Mouse (Mus musculus) liver, embryonic 14.5 days (tissue): Measurements from ENCODE around the gene Gm9508. TPM values are rescaled to one million over a fixed set of nuclear protein-coding genes. Genes with fewer than 3 reads are reported as not detected.
"Not testable (repeated sequence)": the region's sequence is repeated elsewhere in the genome, so short reads cannot be mapped to it uniquely, and the experiment has no call there.

Experiments
- ATAC-seq: fragments of 200-750 bp; cut with Nextera tagmentation; 2 replicates; pipeline ENCODE4 v1.8.0; 2017; ENCODE audit warnings: moderate number of reproducible peaks, mild to moderate bottlenecking, moderate library complexity; ENCODE audit not compliant: insufficient read depth
- DNase-seq, 3 experiments: peaks; one replicate each; pipeline ENCODE4 v3.0.0-alpha.2; 2012 to 2013; ENCODE audit warnings: low read depth in 3 of 3, low spot score in 3 of 3
- H3K27ac ChIP-seq: fragments of 300-500 bp; sonication (generic); 2 replicates; pipeline ENCODE4 v1.5.1; 2014; ENCODE audit warnings: moderate library complexity, mild to moderate bottlenecking, control low read depth, inconsistent platforms
- H3K27me3 ChIP-seq: fragments of 300-500 bp; sonication (generic); 2 replicates; pipeline ENCODE4 v1.6.1; 2014; ENCODE audit warnings: mild to moderate bottlenecking, low read length, moderate library complexity; ENCODE audit not compliant: control insufficient read depth, insufficient read depth
- H3K36me3 ChIP-seq: fragments of 300-500 bp; sonication (generic); replicated peaks from 2 replicates; pipeline ENCODE4 v1.6.1; 2014; ENCODE audit warnings: low read depth; ENCODE audit not compliant: control insufficient read depth, insufficient read depth
- H3K4me1 ChIP-seq, 2 experiments: fragments of 200-500 bp in 1 of 2; fragments of 300-500 bp in 1 of 2; sonication (generic) in 1 of 2; replicated peaks; 2 replicates each; pipeline ENCODE4 v1.6.1; 2012 to 2014; ENCODE audit warnings: antibody characterized with exemption in 1 of 2, inconsistent platforms in 1 of 2, low read length in 1 of 2; ENCODE audit not compliant: control insufficient read depth in 2 of 2, insufficient read depth in 2 of 2
- H3K4me2 ChIP-seq: fragments of 300-500 bp; sonication (generic); 2 replicates; pipeline ENCODE4 v1.6.1; 2014; ENCODE audit warnings: low read depth, mild to moderate bottlenecking, control low read depth, moderate library complexity
- H3K4me3 ChIP-seq, 2 experiments: fragments of 200-500 bp in 1 of 2; fragments of 300-500 bp in 1 of 2; sonication (generic) in 1 of 2; 2 replicates each; pipeline ENCODE4 v1.5.1; 2012 to 2014; ENCODE audit warnings: low read depth in 2 of 2, low read length in 2 of 2, mild to moderate bottlenecking in 2 of 2, control low read depth in 1 of 2, inconsistent platforms in 1 of 2, moderate library complexity in 1 of 2; ENCODE audit not compliant: insufficient read depth in 1 of 2
- H3K9ac ChIP-seq: fragments of 300-500 bp; sonication (generic); replicated peaks from 2 replicates; pipeline ENCODE4 v1.6.1; 2014; ENCODE audit warnings: mild to moderate bottlenecking, control low read depth, moderate library complexity
- H3K9me3 ChIP-seq: fragments of 300-500 bp; sonication (generic); 2 replicates; pipeline ENCODE4 v1.6.1; 2016; ENCODE audit warnings: low read length, mixed read lengths; ENCODE audit not compliant: control insufficient read depth
- CTCF ChIP-seq: IDR thresholded peaks from 2 replicates; pipeline ENCODE4 v1.5.1; 2016; ENCODE audit warnings: antibody characterized with exemption, low read depth, control low read depth
- EP300 ChIP-seq: IDR thresholded peaks from 2 replicates; pipeline ENCODE4 v1.6.1; 2016; ENCODE audit warnings: antibody characterized with exemption, low read depth
- WGBS: fragments of 180-500 bp; shearing (Covaris S2); extraction: QIAGEN DNeasy Blood & Tissue Kit; methylation state at CpG from one replicate; pipeline ENCODE4 v1.1.7; 2014; ENCODE audit not compliant: insufficient replicate concordance; 5-methylcytosine and 5-hydroxymethylcytosine counted together
- polyA plus RNA-seq, 2 experiments: library from polyadenylated mRNA; depleted of rRNA in 1 of 2; stranded (reverse) in 1 of 2; unstranded in 1 of 2; fragments of >200 nt; fragmentation: Nextera tagmentation in 1 of 2; extraction: Ambion mirVana in 1 of 2; gene quantifications; 2 replicates each; pipeline versions ENCODE4 v1.2.1 to v1.2.3; 2012 to 2014

The Gm9508 gene
- polyA plus RNA-seq, 2 experiments = not detected

DNA sequence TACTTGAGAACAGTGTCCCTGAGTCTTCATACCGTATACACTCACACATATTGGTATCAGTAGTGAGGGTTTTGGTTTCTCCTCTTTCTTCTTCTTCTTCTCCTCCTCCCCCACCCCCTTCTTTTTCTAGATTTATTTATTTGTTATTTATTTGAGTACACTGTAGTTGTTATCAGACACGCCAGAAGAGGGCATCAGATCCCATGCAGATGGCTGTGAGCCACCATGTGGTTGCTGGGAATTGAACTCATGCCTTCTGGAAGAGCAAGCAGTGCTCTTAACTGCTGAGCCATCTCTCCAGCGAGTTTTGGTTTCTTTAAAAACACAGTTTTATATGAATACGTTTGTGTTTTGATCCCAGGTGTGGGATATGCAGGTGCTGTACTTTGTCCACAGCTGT is 31.2 kb upstream of the Gm9508 start:
- TF ChIP-seq CTCF = no peak
- Histone ChIP-seq H3K27ac (no peak overlapping the region), H3K27me3 (no peaks in the 10 kb centered on the region), H3K9me3 (no peaks in the 10 kb centered on the region), H3K4me3 (no peak overlapping the region), H3K9ac (no peak overlapping the region), H3K4me1 (no peaks in the 10 kb centered on the region), H3K36me3 (no peaks in the 10 kb centered on the region), H3K4me2 (no peak overlapping the region)
- DNase-seq = no peak
- 41% methylated on average over 4 of the region's 4 CpGs for WGBS
- ATAC-seq = no peak

DNA sequence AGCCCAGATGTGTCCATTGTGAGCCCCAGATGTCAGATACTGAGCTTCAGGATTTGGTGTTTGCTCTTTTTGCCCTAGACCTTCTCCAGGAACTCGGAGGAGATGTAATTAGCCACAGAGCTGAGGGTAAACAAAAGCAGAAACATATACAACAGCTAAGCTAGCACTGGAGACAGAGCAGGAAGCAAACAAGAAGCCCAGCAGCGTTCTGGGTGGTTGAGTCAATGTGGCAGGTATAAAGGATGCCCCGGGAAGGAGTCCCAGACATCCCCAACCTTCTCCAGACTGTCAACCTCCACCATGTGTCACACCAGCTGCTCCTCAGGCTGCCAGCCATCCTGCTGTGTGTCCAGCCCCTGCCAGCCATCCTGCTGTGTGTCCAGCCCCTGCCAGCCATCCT is 29.2 kb upstream of the Gm9508 start, which contains the start of gene Gm10100:
Gm10100 (plus strand) TSS at position 301 of the 400 bp plus-strand sequence.
- 14% methylated on average over 3 of the region's 3 CpGs for WGBS
- Histone ChIP-seq H3K27ac (no peak within 1 kb of the TSS), H3K27me3 (no peaks in the 10 kb centered on the region), H3K9me3 (no peaks in the 10 kb centered on the region), H3K36me3 (no peaks in the 10 kb centered on the region), H3K4me2 (no peak within 1 kb of the TSS), H3K4me1 (no peaks in the 10 kb centered on the region), H3K9ac (no peak within 1 kb of the TSS), H3K4me3 (no peak within 1 kb of the TSS)
- TF ChIP-seq CTCF = no peak
- no peak for TF ChIP-seq EP300
- DNase-seq (no peak), ATAC-seq (no peak)

DNA sequence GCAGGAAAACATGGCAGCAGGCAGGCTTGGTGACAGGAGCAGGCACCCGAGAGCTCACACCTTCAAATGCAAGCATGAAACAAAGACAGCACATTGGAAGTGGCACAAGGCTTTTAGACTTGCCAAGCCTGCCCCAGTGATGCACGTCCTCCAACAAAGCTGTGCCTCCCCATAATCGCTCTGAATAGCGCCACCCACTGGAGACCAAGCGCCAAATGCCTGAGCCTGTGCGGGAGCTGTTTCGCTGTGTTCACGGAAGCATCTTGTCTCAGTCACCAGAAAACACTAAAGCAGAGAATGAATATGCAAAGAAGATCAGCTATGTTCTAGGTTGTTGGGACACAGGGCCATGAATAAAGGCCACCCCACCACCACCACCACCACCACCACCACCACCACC is 27.8 kb upstream of the Gm9508 start:
- 57% methylated on average over 8 of the region's 8 CpGs for WGBS
- Histone ChIP-seq H3K4me2 (no peak overlapping the region), H3K9me3 (no peaks in the 10 kb centered on the region), H3K27me3 (no peaks in the 10 kb centered on the region), H3K4me3 (no peak overlapping the region), H3K36me3 (no peaks in the 10 kb centered on the region), H3K9ac (no peak overlapping the region), H3K27ac (no peak overlapping the region), H3K4me1 (no peaks in the 10 kb centered on the region)
- TF ChIP-seq EP300 (no peak), CTCF (peak; percentile 48)
- ATAC-seq (no peak), DNase-seq (no peak)

DNA sequence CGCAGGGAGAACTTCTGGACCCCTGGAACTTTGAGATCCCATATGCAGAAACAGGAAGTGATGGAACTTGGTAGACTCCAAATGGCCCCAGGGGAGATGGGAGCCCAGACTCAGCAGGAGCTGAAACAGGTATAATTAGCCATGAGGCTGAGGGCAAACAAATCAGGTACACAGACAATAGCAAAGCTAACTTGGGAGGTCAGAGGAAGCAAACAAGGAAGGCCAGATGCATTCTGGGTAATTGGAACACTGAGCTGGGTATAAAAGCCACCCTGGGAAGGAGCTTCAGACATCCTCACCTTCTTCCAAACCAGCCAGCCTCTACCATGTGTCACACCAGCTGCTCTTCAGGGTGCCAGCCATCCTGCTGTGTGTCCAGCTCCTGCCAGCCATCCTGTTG is 23.3 kb upstream of the Gm9508 start, which contains the start of gene Krtap12-1:
Krtap12-1 (plus strand) TSS at position 301 of the 400 bp plus-strand sequence.
- not testable (repeated sequence) for H3K36me3 ChIP-seq, DNase-seq, H3K27ac ChIP-seq, H3K4me2 ChIP-seq, H3K4me1 ChIP-seq, ATAC-seq, H3K27me3 ChIP-seq, H3K9ac ChIP-seq, H3K4me3 ChIP-seq, H3K9me3 ChIP-seq
- WGBS = 54% methylated on average over 1 of the region's 1 CpGs

DNA sequence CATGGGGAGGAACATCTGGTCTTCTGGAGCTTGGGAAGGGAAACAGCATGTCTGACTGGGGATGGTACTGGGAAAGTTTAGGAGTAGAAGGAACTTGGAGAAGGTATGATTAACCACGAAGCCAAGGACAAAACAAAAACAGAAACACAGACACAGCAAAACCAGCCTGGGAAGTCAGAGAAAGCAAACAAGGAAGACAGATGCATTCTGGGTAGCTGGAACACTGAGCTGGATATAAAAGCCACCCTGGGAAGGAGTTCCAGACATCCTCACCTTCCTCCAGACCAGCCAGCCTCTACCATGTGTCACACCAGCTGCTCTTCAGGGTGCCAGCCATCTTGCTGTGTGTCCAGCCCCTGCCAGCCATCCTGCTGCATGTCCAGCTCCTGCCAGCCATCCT is 18.5 kb upstream of the Gm9508 start, which contains the start of gene Gm10142:
Gm10142 (plus strand) TSS at position 301 of the 400 bp plus-strand sequence.
- DNase-seq (no peak), ATAC-seq (no peak)
- no peaks in the 10 kb centered on the region for H3K27me3 ChIP-seq
- 48% methylated on average over 1 of the region's 1 CpGs for WGBS
- H3K4me2 ChIP-seq = no peak within 1 kb of the TSS
- TF ChIP-seq CTCF (no peak), EP300 (no peak)
- H3K9ac ChIP-seq = no peak within 1 kb of the TSS
- H3K4me3 ChIP-seq = no peak within 1 kb of the TSS
- H3K27ac ChIP-seq = no peak within 1 kb of the TSS
- H3K4me1 ChIP-seq = no peaks in the 10 kb centered on the region
- no peaks in the 10 kb centered on the region for H3K36me3 ChIP-seq
- H3K9me3 ChIP-seq = no peaks in the 10 kb centered on the region

DNA sequence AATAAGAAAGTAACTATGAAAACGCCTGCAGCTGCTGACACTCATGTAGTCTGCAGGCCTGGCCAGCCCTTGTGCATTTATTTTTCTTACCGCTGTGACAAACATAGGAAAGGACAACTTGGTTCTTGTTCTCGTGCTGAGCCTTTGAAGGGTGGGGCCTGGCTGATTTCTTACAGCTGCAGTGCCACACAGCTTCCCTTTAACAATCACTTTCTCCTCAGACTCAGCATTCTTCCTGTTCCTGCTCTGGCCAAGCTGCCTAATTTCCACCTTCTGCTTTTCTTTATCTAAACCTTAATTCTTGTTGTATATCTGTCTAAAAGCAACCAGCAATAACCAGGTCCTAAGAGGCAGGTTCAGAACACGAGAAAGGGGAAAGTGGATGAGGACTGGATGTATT is 16.7 kb upstream of the Gm9508 start:
- no peak for ATAC-seq
- H3K9ac ChIP-seq = no peak overlapping the region

DNA sequence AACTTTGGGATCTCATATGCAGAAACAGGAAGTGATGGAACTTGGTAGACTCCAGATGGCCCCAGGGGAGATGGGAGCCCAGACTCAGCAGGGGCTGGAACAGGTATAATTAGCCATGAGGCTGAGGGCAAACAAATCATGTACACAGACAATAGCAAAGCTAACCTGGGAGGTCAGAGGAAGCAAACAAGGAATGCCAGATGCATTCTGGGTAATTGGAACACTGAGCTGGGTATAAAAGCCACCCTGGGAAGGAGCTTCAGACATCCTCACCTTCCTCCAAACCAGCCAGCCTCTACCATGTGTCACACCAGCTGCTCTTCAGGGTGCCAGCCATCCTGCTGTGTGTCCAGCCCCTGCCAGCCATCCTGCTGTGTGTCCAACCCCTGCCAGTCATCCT is 14.1 kb upstream of the Gm9508 start, which contains the start of gene Gm10024:
Gm10024 (plus strand) TSS at position 301 of the 400 bp plus-strand sequence.
- not testable (repeated sequence) for H3K27ac ChIP-seq, H3K9ac ChIP-seq

More for the DNA sequence above, 16.7 kb upstream of the Gm9508 start:
- no peak for DNase-seq
- Histone ChIP-seq H3K27ac (no peak overlapping the region), H3K4me3 (no peak overlapping the region), H3K36me3 (no peaks in the 10 kb centered on the region), H3K9me3 (no peaks in the 10 kb centered on the region), H3K4me2 (no peak overlapping the region), H3K4me1 (no peaks in the 10 kb centered on the region), H3K27me3 (no peaks in the 10 kb centered on the region)
- TF ChIP-seq CTCF (no peak), EP300 (no peak)
- WGBS = 29% methylated on average over 4 of the region's 4 CpGs

More for the DNA sequence above, 14.1 kb upstream of the Gm9508 start, which contains the start of gene Gm10024:
- H3K4me3 ChIP-seq, H3K4me1 ChIP-seq, ATAC-seq, H3K36me3 ChIP-seq, H3K4me2 ChIP-seq, DNase-seq, H3K9me3 ChIP-seq, H3K27me3 ChIP-seq: not testable (repeated sequence)
